Comparison of ENCODE assay signal across 33 mouse cellular contexts in genomic region chr4:46082555-46082954, GRCm38 (mm10). TPM values are rescaled to one million over a fixed set of nuclear protein-coding genes. Genes with fewer than 3 reads are reported as not detected.
"Had no signal": no experiment of that assay in that cellular context is flagged by ENCODE, and none has a peak within 500 bp of the region (broad histone marks: within the 10 kb centered on the region; RNA-seq: fewer than 3 reads in every experiment).

No protein-coding gene starts in this region.

- H3K27me3 ChIP-seq: limb, embryonic 12.5 days; limb, embryonic 13.5 days; limb, embryonic 15.5 days; liver, embryonic 12.5 days; liver, embryonic 13.5 days; liver, embryonic 15.5 days; lung, embryonic 15.5 days; megakaryocyte, embryonic 14.5 days; midbrain, embryonic 12.5 days; midbrain, embryonic 13.5 days; midbrain, embryonic 15.5 days; neural tube, embryonic 12.5 days had no signal

- DNase-seq: left cerebral cortex, postnatal 4 days; liver; liver, embryonic 13.5 days; liver, postnatal 0 days; lung, adult 18-20 months; lung, adult 2 months; lung, embryonic 14.5 days; lung, postnatal 10 days; lung, postnatal 14 days; lung, postnatal 36 days; lung, postnatal 4 days; midbrain, embryonic 14.5 days had no signal

- H3K9ac ChIP-seq: limb, embryonic 12.5 days; limb, embryonic 13.5 days; limb, embryonic 15.5 days; liver, embryonic 12.5 days; liver, embryonic 13.5 days; liver, embryonic 14.5 days; liver, embryonic 15.5 days; liver, postnatal 0 days; lung, embryonic 14.5 days; lung, embryonic 15.5 days; midbrain, embryonic 12.5 days; midbrain, embryonic 13.5 days; midbrain, embryonic 15.5 days; neural tube, embryonic 12.5 days had no signal

- H3K4me1 ChIP-seq: limb, embryonic 13.5 days; liver, embryonic 15.5 days; lung, embryonic 15.5 days; midbrain, embryonic 15.5 days had no signal

- H3K4me2 ChIP-seq: limb, embryonic 12.5 days; limb, embryonic 13.5 days; limb, embryonic 15.5 days; liver, embryonic 11.5 days; liver, embryonic 12.5 days; liver, embryonic 13.5 days; liver, embryonic 15.5 days; lung, embryonic 14.5 days; lung, embryonic 15.5 days; midbrain, embryonic 11.5 days; midbrain, embryonic 12.5 days; midbrain, embryonic 13.5 days; midbrain, embryonic 15.5 days; neural tube, embryonic 12.5 days had no signal

- ATAC-seq: liver, embryonic 12.5 days; liver, postnatal 0 days; lung, postnatal 0 days; midbrain, embryonic 13.5 days; midbrain, embryonic 15.5 days; midbrain, embryonic 16.5 days had no signal

- H3K4me3 ChIP-seq: limb, embryonic 10.5 days; limb, embryonic 12.5 days; limb, embryonic 13.5 days; limb, embryonic 15.5 days; liver, embryonic 12.5 days; liver, embryonic 13.5 days; liver, embryonic 15.5 days; lung, embryonic 15.5 days; megakaryocyte, embryonic 14.5 days; midbrain, embryonic 10.5 days; midbrain, embryonic 12.5 days; midbrain, embryonic 13.5 days; midbrain, embryonic 15.5 days; myocyte; neural tube, embryonic 12.5 days had no signal

- H3K27ac ChIP-seq: limb, embryonic 10.5 days; limb, embryonic 12.5 days; limb, embryonic 13.5 days; limb, embryonic 15.5 days; liver, embryonic 12.5 days; liver, embryonic 13.5 days; liver, embryonic 14.5 days; liver, embryonic 15.5 days; lung, embryonic 15.5 days; macrophage; midbrain, embryonic 10.5 days; midbrain, embryonic 12.5 days; midbrain, embryonic 13.5 days; midbrain, embryonic 15.5 days; neural tube, embryonic 12.5 days had no signal

- H3K36me3 ChIP-seq: limb, embryonic 10.5 days; limb, embryonic 12.5 days; limb, embryonic 13.5 days; limb, embryonic 15.5 days; lung, embryonic 15.5 days; midbrain, embryonic 10.5 days; midbrain, embryonic 12.5 days; midbrain, embryonic 13.5 days; midbrain, embryonic 15.5 days; neural tube, embryonic 12.5 days had no signal

- H3K9me3 ChIP-seq: limb, embryonic 10.5 days; limb, embryonic 12.5 days; limb, embryonic 13.5 days; limb, embryonic 15.5 days; liver, embryonic 12.5 days; liver, embryonic 13.5 days; liver, embryonic 15.5 days; lung, embryonic 15.5 days; megakaryocyte, embryonic 14.5 days; midbrain, embryonic 10.5 days; midbrain, embryonic 12.5 days; midbrain, embryonic 13.5 days; midbrain, embryonic 15.5 days; neural tube, embryonic 12.5 days had no signal

RNA-seq across cellular contexts. Expression of gene Tmod1, which starts 43.8 kb away (rescaled TPM):
- polyA plus RNA-seq: liver, adult 2 months had no signal
